Mouse (Mus musculus) effector memory CD4-positive, alpha-beta T cell, adult 7 months (primary cell): Measurements from ENCODE around the gene Zfand5. TPM values are rescaled to one million over a fixed set of nuclear protein-coding genes. Genes with fewer than 3 reads are reported as not detected.

ENCODE experiments used
- polyA plus RNA-seq: library from polyadenylated mRNA; unstranded; fragments of 100-300 nt; shearing (Covaris generic); gene quantifications from one replicate; pipeline ENCODE4 v1.2.1, GENCODE M21; 2017

Gene Zfand5
- 197 TPM for polyA plus RNA-seq

GRCm38 (mm10) chr19:21271741-21272654, at the start of gene Zfand5:
Gene Zfand5 (plus strand): TSS chr19:21272278.

Other genes starting within 250 kb of the Zfand5 start
- not detected for gene Gda, start 201.2 kb downstream of the Zfand5 start, polyA plus RNA-seq